Mouse (Mus musculus): ENCODE data around the gene Kalrn. TPM values are rescaled to one million over a fixed set of nuclear protein-coding genes. Genes with fewer than 3 reads are reported as not detected.

The Kalrn gene
- polyA plus RNA-seq, 1 experiment from 2014 or later, result 10.0 TPM

- Histone ChIP-seq H3K27me3 (no peaks in the 10 kb centered on the region), H3K9ac (no peak overlapping the region), H3K4me3 (replicated peaks) (no peak overlapping the region), H3K36me3 (replicated peaks) (no peaks in the 10 kb centered on the region), H3K27ac (replicated peaks) (0 out of 2 replicates have a peak overlapping the region, but pooled peaks have one; percentile 54), H3K4me1 (replicated peaks) (peaks cover 91% of the 10 kb centered on the region), H3K9me3 (replicated peaks) (no peaks in the 10 kb centered on the region), H3K4me2 (peak overlapping the region; percentile 48)
- 70% methylated on average over 2 of the region's 2 CpGs for WGBS (ENCODE audit: insufficient replicate concordance)
- no peak for ATAC-seq (ENCODE audit: insufficient read depth)
Observed at GRCm38 (mm10) chr16:34035780-34036179, 537.6 kb downstream of the Kalrn start.

GRCm38 (mm10) chr16:34034267-34034666 is 539.1 kb downstream of the Kalrn start:
- no peak overlapping the region for H3K9ac ChIP-seq
- peaks cover 97% of the 10 kb centered on the region for H3K4me1 ChIP-seq (replicated peaks)
- no peaks in the 10 kb centered on the region for H3K36me3 ChIP-seq (replicated peaks)
- ATAC-seq (ENCODE audit: insufficient read depth), result no peak
- H3K4me3 ChIP-seq (replicated peaks), result no peak overlapping the region
- H3K27me3 ChIP-seq, result no peaks in the 10 kb centered on the region
- H3K9me3 ChIP-seq (replicated peaks), result no peaks in the 10 kb centered on the region
- no peak overlapping the region for H3K4me2 ChIP-seq
- 76% methylated on average over 17 of the region's 17 CpGs for WGBS (ENCODE audit: insufficient replicate concordance)
- no peak overlapping the region for H3K27ac ChIP-seq (replicated peaks)

- Histone ChIP-seq H3K27ac (replicated peaks) (peak overlapping the region; percentile 79), H3K4me3 (replicated peaks) (peak overlapping the region; percentile 29), H3K36me3 (replicated peaks) (no peaks in the 10 kb centered on the region; the same call in 1 of the 2 replicates), H3K9ac (0 out of 2 replicates have a peak overlapping the region, but pooled peaks have one; percentile 37), H3K9me3 (replicated peaks) (no peaks in the 10 kb centered on the region), H3K27me3 (no peaks in the 10 kb centered on the region), H3K4me1 (replicated peaks) (peaks cover 84% of the 10 kb centered on the region), H3K4me2 (peak overlapping the region; percentile 65)
- no peak for ATAC-seq (ENCODE audit: insufficient read depth)
- WGBS (ENCODE audit: insufficient replicate concordance), result 61% methylated on average over 12 of the region's 12 CpGs
Observed at GRCm38 (mm10) chr16:34032011-34032645, 541.2 kb downstream of the Kalrn start.

GRCm38 (mm10) chr16:34031565-34031964 is 541.8 kb downstream of the Kalrn start:
- Histone ChIP-seq H3K9ac (peak overlapping the region; percentile 37), H3K4me3 (replicated peaks) (peak overlapping the region; percentile 29), H3K4me2 (peak overlapping the region; percentile 65), H3K36me3 (replicated peaks) (peaks cover 5% of the 10 kb centered on the region), H3K9me3 (replicated peaks) (no peaks in the 10 kb centered on the region), H3K4me1 (replicated peaks) (peaks cover 78% of the 10 kb centered on the region), H3K27ac (replicated peaks) (peak overlapping the region; percentile 79), H3K27me3 (no peaks in the 10 kb centered on the region)
- ATAC-seq (ENCODE audit: insufficient read depth), result peak; percentile 90
- WGBS (ENCODE audit: insufficient replicate concordance), result 14% methylated on average over 9 of the region's 9 CpGs

- Histone ChIP-seq H3K4me3 (replicated peaks) (no peak overlapping the region), H3K9me3 (replicated peaks) (no peaks in the 10 kb centered on the region), H3K4me1 (replicated peaks) (peaks cover 66% of the 10 kb centered on the region), H3K27me3 (no peaks in the 10 kb centered on the region), H3K9ac (0 out of 2 replicates have a peak overlapping the region, but pooled peaks have one; percentile 2), H3K4me2 (peak overlapping the region; percentile 65), H3K27ac (replicated peaks) (peak overlapping the region; percentile 79), H3K36me3 (replicated peaks) (peaks cover 8% of the 10 kb centered on the region)
- no peak for ATAC-seq (ENCODE audit: insufficient read depth)
- WGBS (ENCODE audit: insufficient replicate concordance), result 61% methylated on average over 4 of the region's 4 CpGs
Observed at GRCm38 (mm10) chr16:34030379-34030778, 543.0 kb downstream of the Kalrn start.

GRCm38 (mm10) chr16:34029790-34030189 is 543.5 kb downstream of the Kalrn start:
- H3K9ac ChIP-seq, result no peak overlapping the region
- H3K9me3 ChIP-seq (replicated peaks), result no peaks in the 10 kb centered on the region
- H3K36me3 ChIP-seq (replicated peaks), result peaks cover 8% of the 10 kb centered on the region
- no peak for ATAC-seq (ENCODE audit: insufficient read depth)
- 66% methylated on average over 5 of the region's 5 CpGs for WGBS (ENCODE audit: insufficient replicate concordance)
- H3K27ac ChIP-seq (replicated peaks), result peak overlapping the region; percentile 79
- no peak overlapping the region for H3K4me3 ChIP-seq (replicated peaks)
- no peak overlapping the region; the same call in 1 of the 2 replicates for H3K4me2 ChIP-seq
- H3K27me3 ChIP-seq, result no peaks in the 10 kb centered on the region
- H3K4me1 ChIP-seq (replicated peaks), result peaks cover 60% of the 10 kb centered on the region

- Histone ChIP-seq H3K4me3 (replicated peaks) (no peak overlapping the region), H3K9ac (no peak overlapping the region), H3K4me2 (no peak overlapping the region), H3K9me3 (replicated peaks) (no peaks in the 10 kb centered on the region), H3K4me1 (replicated peaks) (no peaks in the 10 kb centered on the region), H3K36me3 (replicated peaks) (no peaks in the 10 kb centered on the region), H3K27ac (replicated peaks) (no peak overlapping the region), H3K27me3 (no peaks in the 10 kb centered on the region)
- no peak for ATAC-seq (ENCODE audit: insufficient read depth)
- WGBS (ENCODE audit: insufficient replicate concordance), result 82% methylated on average over 8 of the region's 8 CpGs
Observed at GRCm38 (mm10) chr16:34017241-34017640, 556.1 kb downstream of the Kalrn start.

GRCm38 (mm10) chr16:34011991-34012845 is 561.1 kb downstream of the Kalrn start:
- Histone ChIP-seq H3K4me3 (replicated peaks) (no peak overlapping the region), H3K9ac (no peak overlapping the region), H3K9me3 (replicated peaks) (no peaks in the 10 kb centered on the region), H3K27me3 (no peaks in the 10 kb centered on the region), H3K27ac (replicated peaks) (no peak overlapping the region), H3K4me2 (no peak overlapping the region), H3K36me3 (replicated peaks) (peaks cover 10% of the 10 kb centered on the region; the same call in 1 of the 2 replicates), H3K4me1 (replicated peaks) (no peaks in the 10 kb centered on the region; the same call in 1 of the 2 replicates)
- no peak for ATAC-seq (ENCODE audit: insufficient read depth)
- 67% methylated on average over 20 of the region's 20 CpGs for WGBS (ENCODE audit: insufficient replicate concordance)

GRCm38 (mm10) chr16:34009567-34009966 is 563.8 kb downstream of the Kalrn start:
- peaks cover 10% of the 10 kb centered on the region; the same call in 1 of the 2 replicates for H3K36me3 ChIP-seq (replicated peaks)
- H3K9me3 ChIP-seq (replicated peaks), result no peaks in the 10 kb centered on the region
- no peak overlapping the region for H3K4me2 ChIP-seq
- H3K27me3 ChIP-seq, result no peaks in the 10 kb centered on the region
- H3K4me1 ChIP-seq (replicated peaks), result no peaks in the 10 kb centered on the region; the same call in 1 of the 2 replicates
- ATAC-seq (ENCODE audit: insufficient read depth), result no peak
- H3K4me3 ChIP-seq (replicated peaks), result no peak overlapping the region
- no peak overlapping the region for H3K9ac ChIP-seq
- H3K27ac ChIP-seq (replicated peaks), result no peak overlapping the region
- 78% methylated on average over 2 of the region's 2 CpGs for WGBS (ENCODE audit: insufficient replicate concordance)

- no peak for ATAC-seq (ENCODE audit: insufficient read depth)
- Histone ChIP-seq H3K4me1 (replicated peaks) (no peaks in the 10 kb centered on the region; the same call in 1 of the 2 replicates), H3K9ac (no peak overlapping the region), H3K36me3 (replicated peaks) (peaks cover 5% of the 10 kb centered on the region; the same call in 1 of the 2 replicates), H3K4me3 (replicated peaks) (no peak overlapping the region), H3K27ac (replicated peaks) (no peak overlapping the region), H3K4me2 (no peak overlapping the region), H3K9me3 (replicated peaks) (no peaks in the 10 kb centered on the region), H3K27me3 (no peaks in the 10 kb centered on the region)
- WGBS (ENCODE audit: insufficient replicate concordance), result 84% methylated on average over 3 of the region's 3 CpGs
Observed at GRCm38 (mm10) chr16:34005986-34006385, 567.3 kb downstream of the Kalrn start.

- Histone ChIP-seq H3K4me2 (no peak overlapping the region), H3K9ac (no peak overlapping the region), H3K36me3 (replicated peaks) (no peaks in the 10 kb centered on the region), H3K27ac (replicated peaks) (no peak overlapping the region), H3K4me3 (replicated peaks) (no peak overlapping the region), H3K9me3 (replicated peaks) (no peaks in the 10 kb centered on the region), H3K4me1 (replicated peaks) (no peaks in the 10 kb centered on the region; the same call in 1 of the 2 replicates), H3K27me3 (no peaks in the 10 kb centered on the region)
- no peak for ATAC-seq (ENCODE audit: insufficient read depth)
- 38% methylated on average over 4 of the region's 4 CpGs for WGBS (ENCODE audit: insufficient replicate concordance)
Observed at GRCm38 (mm10) chr16:34004128-34004578, 569.2 kb downstream of the Kalrn start.
